Mouse (Mus musculus) heart, embryonic 16.5 days (tissue): Measurements from ENCODE around the gene Tipin. TPM values are rescaled to one million over a fixed set of nuclear protein-coding genes. Genes with fewer than 3 reads are reported as not detected.
"Not testable (repeated sequence)": the region's sequence is repeated elsewhere in the genome, so short reads cannot be mapped to it uniquely, and the experiment has no call there.

Source experiments
- ATAC-seq: fragments of 200-750 bp; cut with Nextera tagmentation; replicated peaks from 2 replicates; pipeline ENCODE4 v1.8.0; 2017; ENCODE audit warnings: moderate number of reproducible peaks; ENCODE audit not compliant: insufficient read depth, low FRiP score; ENCODE audit errors: extremely low read depth
- H3K27ac ChIP-seq: fragments of 300-500 bp; sonication (generic); 2 replicates; pipeline ENCODE4 v1.5.1; 2014; ENCODE audit warnings: mild to moderate bottlenecking, low read length, control low read depth, moderate library complexity
- H3K27me3 ChIP-seq: fragments of 300-500 bp; sonication (generic); 2 replicates; pipeline ENCODE4 v1.6.1; 2014; ENCODE audit warnings: low read length, mixed read lengths; ENCODE audit not compliant: control insufficient read depth, insufficient read depth
- H3K36me3 ChIP-seq: fragments of 300-500 bp; sonication (generic); 2 replicates; pipeline ENCODE4 v1.6.1; 2014; ENCODE audit not compliant: control insufficient read depth, insufficient read depth
- H3K4me1 ChIP-seq: fragments of 300-500 bp; sonication (generic); 2 replicates; pipeline ENCODE4 v1.6.1; 2014; ENCODE audit warnings: low read length, mixed read lengths; ENCODE audit not compliant: control insufficient read depth, insufficient read depth
- H3K4me2 ChIP-seq: fragments of 300-500 bp; sonication (generic); 2 replicates; pipeline ENCODE4 v1.6.1; 2014; ENCODE audit warnings: low read depth, mild to moderate bottlenecking, control low read depth, low read length
- H3K4me3 ChIP-seq: fragments of 300-500 bp; sonication (generic); 2 replicates; pipeline ENCODE4 v1.5.1; 2014; ENCODE audit warnings: mild to moderate bottlenecking, control low read depth, low read length
- H3K9ac ChIP-seq: fragments of 300-500 bp; sonication (generic); 2 replicates; pipeline ENCODE4 v1.6.1; 2014; ENCODE audit warnings: low read length, control low read depth
- H3K9me3 ChIP-seq: fragments of 300-500 bp; sonication (generic); replicated peaks from 2 replicates; pipeline ENCODE4 v1.6.1; 2016; ENCODE audit warnings: low read length; ENCODE audit not compliant: control insufficient read depth
- WGBS: fragments of 180-500 bp; shearing (Covaris S2); extraction: QIAGEN DNeasy Blood & Tissue Kit; methylation state at CpG from one replicate; pipeline ENCODE4 v1.1.7; 2014; 5-methylcytosine and 5-hydroxymethylcytosine counted together
- polyA plus RNA-seq: library from polyadenylated mRNA; unstranded; fragments of >200 nt; fragmentation: Nextera tagmentation; extraction: Ambion mirVana; gene quantifications from 2 replicates; pipeline ENCODE4 v1.2.1, GENCODE M21; 2015

Gene Tipin
- polyA plus RNA-seq, 1 experiment from 2014 or later: 110 TPM

DNA sequence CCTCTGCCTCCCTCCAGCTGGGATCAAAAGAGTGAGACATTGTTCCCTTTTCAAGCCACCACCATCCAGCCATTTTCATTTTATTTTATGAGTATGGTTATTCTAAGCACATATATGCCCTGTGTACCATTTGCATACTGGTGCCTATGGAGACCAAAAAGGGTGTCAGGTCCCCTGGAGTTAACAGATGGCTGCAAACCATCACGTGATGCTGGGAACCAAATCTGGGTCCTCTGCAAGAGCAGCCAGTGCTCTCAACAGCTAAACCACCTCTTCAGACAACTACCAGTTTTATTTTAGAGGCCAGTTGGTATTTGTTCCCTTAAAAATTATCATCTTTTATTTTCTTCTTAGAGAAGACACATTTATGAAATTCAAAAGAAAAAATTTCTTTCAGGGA is 16.6 kb upstream of the Tipin start:
- Histone ChIP-seq H3K4me1 (no peaks in the 10 kb centered on the region), H3K4me3 (no peak overlapping the region), H3K9ac (no peak overlapping the region), H3K36me3 (no peaks in the 10 kb centered on the region), H3K27me3 (no peaks in the 10 kb centered on the region), H3K9me3 (0 out of 2 replicates have a peak, but pooled peaks cover 3% of the 10 kb centered on the region), H3K4me2 (no peak overlapping the region), H3K27ac (no peak overlapping the region)
- no peak for ATAC-seq
- 36% methylated on average over 1 of the region's 1 CpGs for WGBS

GRCm38 (mm10) chr9:64267231-64267630 is 14.2 kb upstream of the Tipin start:
- no peak for ATAC-seq
- Histone ChIP-seq H3K27me3 (no peaks in the 10 kb centered on the region), H3K9me3 (no peaks in the 10 kb centered on the region), H3K4me3 (no peak overlapping the region), H3K36me3 (no peaks in the 10 kb centered on the region), H3K27ac (no peak overlapping the region), H3K4me2 (no peak overlapping the region), H3K9ac (no peak overlapping the region), H3K4me1 (no peaks in the 10 kb centered on the region)
- WGBS: 91% methylated on average over 1 of the region's 1 CpGs

DNA sequence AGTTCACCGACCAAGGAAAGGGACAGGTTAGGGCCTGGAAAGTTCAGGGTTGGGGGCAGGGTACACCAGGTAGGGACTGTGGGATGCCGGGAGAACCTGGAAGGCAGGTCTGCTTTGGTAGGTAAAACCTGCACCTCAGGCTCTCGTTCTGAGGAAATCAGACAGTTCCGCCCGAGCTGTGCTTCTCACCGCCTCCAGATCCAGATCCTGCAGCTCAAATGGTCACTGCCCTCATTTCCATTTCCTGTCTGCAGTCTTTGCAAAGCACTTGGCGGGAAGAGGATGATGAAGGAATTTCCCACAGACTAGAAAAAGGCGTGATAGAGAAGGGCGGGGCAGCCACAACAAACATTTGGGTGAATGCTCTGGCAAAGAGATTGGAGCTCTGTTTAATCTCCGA is 13.2 kb upstream of the Tipin start:
- H3K4me2 ChIP-seq: no peak overlapping the region
- 73% methylated on average over 10 of the region's 10 CpGs for WGBS
- no peak overlapping the region for H3K9ac ChIP-seq

DNA sequence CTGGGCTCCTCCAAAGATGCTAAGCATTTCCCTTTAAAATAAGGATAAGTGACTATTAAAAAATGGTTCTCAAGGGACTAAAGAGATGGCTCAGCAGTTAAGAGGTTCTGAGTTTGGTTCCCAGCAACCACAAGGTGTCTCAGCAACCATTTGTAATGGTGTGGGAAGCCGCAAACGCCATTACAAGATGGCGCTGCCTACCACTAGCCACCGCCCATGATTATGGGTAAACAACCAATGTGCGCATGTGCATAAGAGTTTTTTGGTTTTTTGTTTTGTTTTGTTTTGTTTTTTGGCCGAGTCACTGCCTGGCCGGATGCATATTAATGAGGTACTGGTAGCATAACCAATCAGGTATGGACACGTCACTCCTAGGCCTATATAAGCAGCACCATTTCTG is 12.5 kb upstream of the Tipin start:
- not testable (repeated sequence) for ATAC-seq, H3K4me1 ChIP-seq, H3K9me3 ChIP-seq, H3K4me3 ChIP-seq, H3K36me3 ChIP-seq, H3K9ac ChIP-seq, H3K4me2 ChIP-seq, H3K27me3 ChIP-seq, H3K27ac ChIP-seq
- 91% methylated on average over 8 of the region's 8 CpGs for WGBS

More for the DNA sequence above, 13.2 kb upstream of the Tipin start:
- Histone ChIP-seq H3K27ac (no peak overlapping the region), H3K9me3 (no peaks in the 10 kb centered on the region), H3K4me3 (no peak overlapping the region), H3K36me3 (no peaks in the 10 kb centered on the region), H3K4me1 (no peaks in the 10 kb centered on the region), H3K27me3 (no peaks in the 10 kb centered on the region)
- ATAC-seq: no peak

- Histone ChIP-seq H3K9ac (no peak overlapping the region), H3K4me3 (no peak overlapping the region), H3K4me1 (no peaks in the 10 kb centered on the region), H3K27me3 (no peaks in the 10 kb centered on the region), H3K4me2 (no peak overlapping the region), H3K9me3 (0 out of 2 replicates have a peak, but pooled peaks cover 3% of the 10 kb centered on the region), H3K27ac (no peak overlapping the region), H3K36me3 (no peaks in the 10 kb centered on the region)
- ATAC-seq: no peak
- WGBS: 53% methylated on average over 3 of the region's 3 CpGs
Observed at GRCm38 (mm10) chr9:64271249-64271648, 10.1 kb upstream of the Tipin start.

- Histone ChIP-seq H3K9ac (no peak overlapping the region), H3K4me1 (no peaks in the 10 kb centered on the region), H3K36me3 (no peaks in the 10 kb centered on the region), H3K27ac (no peak overlapping the region), H3K27me3 (no peaks in the 10 kb centered on the region), H3K9me3 (0 out of 2 replicates have a peak, but pooled peaks cover 3% of the 10 kb centered on the region), H3K4me2 (no peak overlapping the region), H3K4me3 (no peak overlapping the region)
- WGBS: 34% methylated on average over 7 of the region's 7 CpGs
- ATAC-seq: no peak
Observed at GRCm38 (mm10) chr9:64272611-64273010, 8.8 kb upstream of the Tipin start.

DNA sequence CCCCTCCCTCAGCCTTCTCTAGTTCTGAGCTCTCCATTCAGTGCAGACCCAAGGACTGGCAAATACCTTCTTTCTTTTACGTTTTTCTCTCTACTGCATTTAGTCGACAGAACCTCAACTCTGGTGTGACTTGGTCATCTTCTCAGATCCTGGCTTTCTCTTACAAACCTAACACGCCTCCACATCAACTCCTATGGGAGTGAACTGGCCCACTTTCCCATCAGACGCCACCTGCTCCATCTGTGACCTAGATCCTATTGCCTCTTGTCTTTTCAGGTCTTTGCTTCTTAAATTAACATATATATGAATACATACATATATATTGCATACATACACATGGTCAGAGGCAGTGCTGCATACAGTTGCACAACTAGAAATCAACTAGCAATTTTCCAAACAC is 7.6 kb upstream of the Tipin start:
- WGBS: 65% methylated on average over 4 of the region's 4 CpGs
- Histone ChIP-seq H3K9me3 (0 out of 2 replicates have a peak, but pooled peaks cover 3% of the 10 kb centered on the region), H3K4me2 (no peak overlapping the region), H3K27ac (no peak overlapping the region), H3K9ac (no peak overlapping the region), H3K4me3 (no peak overlapping the region), H3K36me3 (no peaks in the 10 kb centered on the region), H3K4me1 (no peaks in the 10 kb centered on the region), H3K27me3 (no peaks in the 10 kb centered on the region)
- no peak for ATAC-seq

DNA sequence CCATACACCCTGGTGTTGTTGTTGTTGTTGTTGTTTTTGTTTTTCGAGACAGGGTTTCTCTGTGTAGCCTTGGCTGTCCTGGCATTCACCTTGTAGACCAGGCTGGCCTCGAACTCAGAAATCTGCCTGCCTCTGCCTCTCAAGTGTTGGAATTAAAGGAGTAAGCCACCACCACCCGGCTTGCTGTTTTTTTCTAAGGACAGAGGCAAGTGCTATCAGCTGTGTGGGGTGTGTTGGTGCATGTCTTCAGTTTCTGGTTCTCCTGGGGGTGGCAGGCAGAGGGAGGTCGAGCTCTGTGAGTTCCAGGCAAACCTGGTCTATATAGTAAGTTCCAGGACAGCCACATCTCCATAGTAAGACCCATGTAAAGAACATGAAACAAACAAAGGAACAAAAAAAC is 7.1 kb upstream of the Tipin start:
- H3K4me2 ChIP-seq: no peak overlapping the region
- H3K27ac ChIP-seq: no peak overlapping the region
- no peak overlapping the region for H3K9ac ChIP-seq
- no peaks in the 10 kb centered on the region for H3K4me1 ChIP-seq
- WGBS: 69% methylated on average over 4 of the region's 4 CpGs
- no peak for ATAC-seq
- no peaks in the 10 kb centered on the region for H3K36me3 ChIP-seq
- no peak overlapping the region for H3K4me3 ChIP-seq
- no peaks in the 10 kb centered on the region for H3K27me3 ChIP-seq
- 0 out of 2 replicates have a peak, but pooled peaks cover 3% of the 10 kb centered on the region for H3K9me3 ChIP-seq

DNA sequence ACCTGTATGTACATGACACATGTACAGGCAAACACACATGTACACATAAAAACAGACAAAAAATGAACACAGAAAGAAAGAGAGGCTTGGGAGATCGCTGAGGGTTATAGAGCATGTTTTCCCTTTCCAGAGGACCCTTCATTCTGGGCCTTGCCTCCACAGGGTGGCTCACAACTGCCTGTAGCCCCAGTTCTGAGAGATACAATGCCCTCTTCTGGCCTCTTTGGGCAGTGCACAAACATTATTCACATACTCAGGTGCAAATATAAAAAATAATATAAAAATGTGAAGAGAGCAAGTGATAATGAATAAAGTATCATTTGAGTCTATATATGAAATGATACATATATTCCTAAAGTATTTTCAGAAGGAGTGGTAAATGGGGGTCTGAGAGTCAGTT is 6.5 kb upstream of the Tipin start:
- whole genome bisulfite sequencing: 73% methylated on average over 1 of the region's 1 CpGs
- no peak overlapping the region for H3K4me2 ChIP-seq
- H3K9me3 ChIP-seq: 0 out of 2 replicates have a peak, but pooled peaks cover 3% of the 10 kb centered on the region
- no peak overlapping the region for H3K4me3 ChIP-seq
- H3K27me3 ChIP-seq: no peaks in the 10 kb centered on the region
- no peak for ATAC-seq
- no peak overlapping the region for H3K27ac ChIP-seq
- no peaks in the 10 kb centered on the region for H3K36me3 ChIP-seq
- H3K9ac ChIP-seq: no peak overlapping the region
- H3K4me1 ChIP-seq: no peaks in the 10 kb centered on the region
